Mouse (Mus musculus) erythroblast, embryonic 14.5 days (primary cell): ENCODE results near the gene Sft2d2.

ENCODE experiments used
- GATA1 ChIP-seq: IDR thresholded peaks from 2 replicates; pipeline ENCODE4 v1.6.1; 2012; ENCODE audit warnings: low read length, inconsistent platforms, mixed read lengths
- TAL1 ChIP-seq: IDR thresholded peaks from 3 replicates; pipeline ENCODE4 v1.6.1; 2012; ENCODE audit warnings: low read length, inconsistent platforms, mixed read lengths

GRCm38 (mm10) chr1:165194662-165195013 lies 400 bp upstream of the Sft2d2 start:
- TF ChIP-seq TAL1 (no peak), GATA1 (no peak)
